Mouse (Mus musculus) heart, embryonic 14.5 days (tissue): ENCODE results near the gene Rere. TPM values are rescaled to one million over a fixed set of nuclear protein-coding genes. Genes with fewer than 3 reads are reported as not detected.

Source experiments
- ATAC-seq: fragments of 200-750 bp; cut with Nextera tagmentation; 2 replicates; pipeline ENCODE4 v1.8.0; 2017; ENCODE audit warnings: low read depth, moderate TSS enrichment; ENCODE audit not compliant: insufficient number of reproducible peaks, insufficient read depth, low FRiP score
- H3K27ac ChIP-seq, 2 experiments: fragments of 200-500 bp in 1 of 2; fragments of 300-500 bp in 1 of 2; sonication (generic) in 1 of 2; replicated peaks in 1 of 2; 2 replicates each; pipeline ENCODE4 v1.5.1; 2012 to 2014; ENCODE audit warnings: low read depth in 2 of 2, low read length in 2 of 2, control low read depth in 1 of 2, mild to moderate bottlenecking in 1 of 2, mixed read lengths in 1 of 2; ENCODE audit not compliant: control insufficient read depth in 1 of 2, insufficient read depth in 1 of 2
- H3K27me3 ChIP-seq: fragments of 300-500 bp; sonication (generic); 2 replicates; pipeline ENCODE4 v1.6.1; 2014; ENCODE audit warnings: mild to moderate bottlenecking, low read length, control low read depth; ENCODE audit not compliant: control insufficient read depth, insufficient read depth
- H3K36me3 ChIP-seq: fragments of 300-500 bp; sonication (generic); 2 replicates; pipeline ENCODE4 v1.6.1; 2014; ENCODE audit warnings: mild to moderate bottlenecking, control low read depth, low read length, mixed read lengths; ENCODE audit not compliant: control insufficient read depth, insufficient read depth
- H3K4me1 ChIP-seq, 2 experiments: fragments of 200-500 bp in 1 of 2; fragments of 300-500 bp in 1 of 2; sonication (generic) in 1 of 2; 2 replicates each; pipeline ENCODE4 v1.6.1; 2012 to 2014; ENCODE audit warnings: low read length in 2 of 2, control low read depth in 1 of 2, mixed read lengths in 1 of 2; ENCODE audit not compliant: control insufficient read depth in 2 of 2, insufficient read depth in 2 of 2
- H3K4me2 ChIP-seq: fragments of 300-500 bp; sonication (generic); 2 replicates; pipeline ENCODE4 v1.6.1; 2014; ENCODE audit warnings: mild to moderate bottlenecking, low read length
- H3K4me3 ChIP-seq, 2 experiments: fragments of 200-500 bp in 1 of 2; fragments of 300-500 bp in 1 of 2; sonication (generic) in 1 of 2; 2 replicates each; pipeline ENCODE4 v1.5.1; 2012 to 2014; ENCODE audit warnings: low read length in 2 of 2, mild to moderate bottlenecking in 2 of 2, control low read depth in 1 of 2, low read depth in 1 of 2, moderate library complexity in 1 of 2; ENCODE audit not compliant: control insufficient read depth in 1 of 2, insufficient read depth in 1 of 2
- H3K9ac ChIP-seq: fragments of 300-500 bp; sonication (generic); 2 replicates; pipeline ENCODE4 v1.6.1; 2014; ENCODE audit warnings: mild to moderate bottlenecking, low read length
- H3K9me3 ChIP-seq: fragments of 300-500 bp; sonication (generic); 2 replicates; pipeline ENCODE4 v1.6.1; 2016; ENCODE audit warnings: low read length, control low read depth; ENCODE audit not compliant: control insufficient read depth
- WGBS: fragments of 180-500 bp; shearing (Covaris S2); extraction: QIAGEN DNeasy Blood & Tissue Kit; methylation state at CpG from one replicate; pipeline ENCODE4 v1.1.7; 2014; 5-methylcytosine and 5-hydroxymethylcytosine counted together
- polyA plus RNA-seq: library from polyadenylated mRNA; unstranded; fragments of >200 nt; fragmentation: Nextera tagmentation; extraction: Ambion mirVana; gene quantifications from 2 replicates; pipeline ENCODE4 v1.2.1, GENCODE M21; 2014

The Rere gene
- polyA plus RNA-seq, 1 experiment from 2014 or later = 28.5 TPM

DNA sequence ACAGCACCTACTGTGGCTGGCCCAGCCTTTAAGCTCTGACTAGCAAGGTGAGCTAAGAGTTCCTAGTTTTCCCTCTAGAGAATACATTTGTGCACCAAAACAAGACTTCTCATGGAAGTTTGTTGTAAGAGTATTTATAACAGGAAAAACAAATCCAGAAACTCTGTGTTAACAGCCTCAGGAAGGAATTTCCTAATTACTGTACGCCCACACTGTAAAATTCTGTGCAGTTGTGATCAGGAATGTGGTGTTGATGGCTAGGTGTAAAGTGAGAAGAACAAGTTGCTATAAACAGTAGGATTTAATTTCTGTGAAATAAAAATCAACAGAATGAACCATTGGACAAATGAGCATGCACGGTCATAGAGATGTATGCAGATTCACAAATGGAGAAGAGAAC lies 83.3 kb downstream of the Rere start:
- H3K4me2 ChIP-seq = no peak overlapping the region
- no peaks in the 10 kb centered on the region for H3K27me3 ChIP-seq
- H3K9me3 ChIP-seq = no peaks in the 10 kb centered on the region
- no peak overlapping the region for H3K4me3 ChIP-seq
- H3K36me3 ChIP-seq = no peaks in the 10 kb centered on the region
- H3K9ac ChIP-seq = no peak overlapping the region
- WGBS = 77% methylated on average over 2 of the region's 2 CpGs
- peaks cover 5 to 38% of the 10 kb centered on the region in 2 experiments for H3K4me1 ChIP-seq
- no peak for ATAC-seq
- H3K27ac ChIP-seq = no peak overlapping the region

DNA sequence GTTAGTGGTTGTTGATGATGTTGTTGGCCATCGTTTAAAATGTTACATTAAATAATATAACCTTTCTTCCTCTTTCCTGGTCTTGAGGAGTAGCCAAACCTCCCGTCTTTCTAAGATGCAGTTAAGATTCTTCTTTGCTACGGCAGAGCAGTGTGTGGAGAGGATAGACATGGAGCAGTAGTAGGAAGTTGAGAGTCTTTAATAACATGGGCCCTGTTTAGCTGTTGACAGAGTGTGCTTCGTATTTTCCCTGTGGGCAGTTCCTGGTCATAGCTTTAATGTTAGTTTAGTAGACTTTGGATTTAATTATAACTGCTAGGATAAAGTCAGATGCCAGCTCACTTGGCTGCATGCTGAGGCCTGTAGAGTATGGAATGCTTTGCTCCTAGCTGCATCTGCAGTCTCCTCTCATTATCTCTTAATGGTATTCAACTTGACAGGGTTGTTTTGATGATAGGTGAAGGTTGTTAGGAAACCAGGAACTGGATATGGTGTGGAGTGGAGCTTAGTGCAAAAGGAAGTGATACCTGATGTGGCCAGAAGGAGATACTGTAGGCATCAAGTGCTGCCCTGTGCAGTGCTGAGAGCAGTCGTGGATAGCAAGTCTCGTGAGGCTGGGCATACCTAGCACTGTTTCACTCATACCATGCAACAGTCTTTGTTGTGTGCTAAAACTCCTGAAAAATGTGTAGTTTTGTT lies 85.2 kb downstream of the Rere start:
- peak overlapping the region; percentile 26 to 73; a peak in 3 of 4 replicates for H3K27ac ChIP-seq
- peaks cover 10 to 54% of the 10 kb centered on the region in 2 experiments for H3K4me1 ChIP-seq
- no peaks in the 10 kb centered on the region for H3K27me3 ChIP-seq
- H3K9me3 ChIP-seq = no peaks in the 10 kb centered on the region
- no peaks in the 10 kb centered on the region for H3K36me3 ChIP-seq
- H3K4me2 ChIP-seq = peak overlapping the region; percentile 48
- peak overlapping the region; percentile 39; the same call in 1 of the 2 replicates for H3K9ac ChIP-seq
- 17% methylated on average over 6 of the region's 6 CpGs for WGBS
- peak; percentile 82 for ATAC-seq
- H3K4me3 ChIP-seq = 0 out of 4 replicates have a peak overlapping the region, but pooled peaks of 1 of the 2 experiments have one; percentile 2

DNA sequence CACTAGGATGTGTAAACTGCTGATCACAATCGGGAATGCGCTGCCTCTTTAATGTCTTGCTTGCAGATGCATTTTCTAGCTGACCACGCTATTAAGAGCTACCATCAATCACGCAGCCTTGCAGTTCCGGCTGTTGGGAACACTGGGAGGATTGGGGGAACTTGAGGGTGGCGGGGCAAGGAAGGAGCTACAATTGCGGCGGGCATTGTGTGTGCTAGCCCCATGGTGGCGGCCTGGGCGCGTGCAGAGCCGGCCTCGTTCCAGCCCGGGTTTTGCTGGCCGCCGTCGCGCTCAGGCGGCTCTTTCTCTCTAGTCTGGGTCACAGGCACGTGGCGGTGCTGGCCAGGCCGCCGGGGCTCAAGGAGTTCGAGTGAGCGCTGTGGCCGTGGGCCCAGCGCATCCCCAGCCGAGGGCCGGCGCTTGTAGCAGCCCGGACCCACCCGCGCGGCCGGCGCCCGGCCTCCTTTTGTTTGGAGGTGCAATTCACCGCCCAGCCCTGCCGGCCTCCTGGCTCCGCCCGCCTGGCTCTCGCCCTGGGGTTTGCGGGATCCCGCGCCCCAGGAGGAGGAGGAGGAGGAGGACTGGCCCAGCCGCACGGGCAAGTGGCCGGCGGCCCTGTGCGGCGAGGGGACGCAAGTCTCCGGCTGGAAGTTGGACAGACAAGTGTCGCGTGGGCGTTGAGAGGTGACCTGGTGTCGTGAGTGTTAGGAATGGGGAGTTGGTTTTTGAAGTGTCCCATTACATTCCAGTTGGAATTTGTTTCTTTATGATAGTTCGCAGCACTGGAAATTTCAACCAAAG lies 90.3 kb downstream of the Rere start:
- ATAC-seq = peak; percentile 66
- Histone ChIP-seq H3K27ac (peak overlapping the region; percentile 62 to 92), H3K4me2 (peak overlapping the region; percentile 94), H3K36me3 (no peaks in the 10 kb centered on the region), H3K4me1 (peaks cover 22 to 69% of the 10 kb centered on the region in 2 experiments), H3K9ac (peak overlapping the region; percentile 84), H3K9me3 (no peaks in the 10 kb centered on the region), H3K4me3 (peak overlapping the region; percentile 52 to 70), H3K27me3 (no peaks in the 10 kb centered on the region)
- 1% methylated on average over 57 of the region's 58 CpGs for WGBS

DNA sequence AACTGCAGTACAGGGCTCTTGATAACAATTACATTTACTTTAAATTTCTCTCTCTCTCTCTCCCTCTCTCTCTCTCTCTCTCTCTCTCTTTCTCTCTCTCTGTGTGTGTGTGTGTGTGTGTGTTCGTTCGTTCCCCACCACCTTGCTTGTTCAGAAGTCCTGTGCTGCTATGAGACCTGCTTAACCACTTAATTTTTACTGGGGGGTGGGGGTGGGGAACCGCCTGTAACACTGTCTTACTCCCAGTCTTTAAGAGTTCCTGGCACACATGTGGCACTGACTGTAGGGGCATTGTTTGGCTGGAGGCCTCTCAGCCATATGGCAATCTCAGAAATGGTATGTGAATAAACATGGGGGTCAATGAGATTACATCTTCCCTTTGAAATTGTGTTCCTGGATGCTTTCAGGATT lies 91.2 kb downstream of the Rere start:
- no peaks in the 10 kb centered on the region for H3K9me3 ChIP-seq
- peak overlapping the region; percentile 94 for H3K4me2 ChIP-seq
- H3K36me3 ChIP-seq = no peaks in the 10 kb centered on the region
- no peak for ATAC-seq
- 14% methylated on average over 3 of the region's 3 CpGs for WGBS
- peaks cover 22 to 64% of the 10 kb centered on the region in 2 experiments for H3K4me1 ChIP-seq
- H3K4me3 ChIP-seq = peak overlapping the region; percentile 24 to 70
- H3K27me3 ChIP-seq = no peaks in the 10 kb centered on the region
- peak overlapping the region; percentile 22 to 92; a peak in 2 of 4 replicates for H3K27ac ChIP-seq
- peak overlapping the region; percentile 84 for H3K9ac ChIP-seq

DNA sequence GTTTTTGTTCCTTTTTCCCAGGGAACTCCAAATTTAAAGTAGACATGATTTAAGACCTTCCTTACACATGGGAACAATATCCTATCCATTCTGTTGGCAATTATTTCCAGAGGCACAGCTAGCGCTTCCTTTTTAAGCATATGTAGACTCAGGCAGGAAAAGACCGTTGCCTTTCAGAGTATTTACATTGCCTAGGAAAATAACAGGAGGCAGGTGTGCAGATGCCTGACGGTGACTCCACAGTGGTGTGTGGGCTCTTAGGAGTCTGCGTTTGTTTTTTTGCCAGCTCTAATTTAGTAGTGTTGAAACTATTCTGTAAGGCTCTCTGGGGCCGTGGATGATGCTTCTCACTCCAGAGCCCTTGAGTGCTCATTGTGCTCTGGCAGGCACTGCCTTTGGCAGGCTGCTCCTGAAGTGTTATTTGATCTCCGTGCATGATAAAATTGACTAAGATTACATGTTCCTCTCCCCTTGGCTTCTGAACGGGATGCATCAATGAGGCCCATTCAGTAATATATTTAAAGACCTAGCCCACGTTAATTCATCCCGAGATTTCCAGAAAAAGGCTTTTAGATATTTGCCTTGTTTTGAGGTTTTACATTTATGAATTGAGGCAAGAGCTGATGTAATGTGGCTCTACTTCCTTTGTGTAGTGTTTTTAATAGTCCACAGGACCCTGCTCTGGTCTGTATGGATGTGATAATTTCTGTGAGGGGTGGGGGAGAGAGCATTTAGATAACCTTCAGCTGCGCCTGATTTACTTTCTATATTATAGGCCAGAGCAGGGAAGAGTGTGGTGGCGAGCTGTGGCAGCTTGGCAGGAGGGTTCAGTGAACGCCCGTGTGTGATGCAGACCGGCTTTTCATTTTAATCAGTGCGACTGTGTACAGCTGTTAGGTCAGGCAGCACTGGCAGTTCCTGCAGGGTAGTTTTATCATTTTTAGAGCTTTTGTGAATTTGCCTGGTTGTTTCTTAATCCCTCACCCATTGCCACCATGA lies 92.0 kb downstream of the Rere start:
- ATAC-seq = 0 out of 2 replicates have a peak, but pooled peaks have one; percentile 20
- Histone ChIP-seq H3K36me3 (no peaks in the 10 kb centered on the region), H3K4me2 (peak overlapping the region; percentile 94), H3K4me1 (peaks cover 22 to 70% of the 10 kb centered on the region in 2 experiments), H3K27me3 (no peaks in the 10 kb centered on the region), H3K9ac (peak overlapping the region; percentile 84), H3K9me3 (no peaks in the 10 kb centered on the region), H3K4me3 (peak overlapping the region; percentile 7 to 70; a peak in 3 of 4 replicates), H3K27ac (peak overlapping the region; percentile 36 to 92)
- WGBS = 5% methylated on average over 15 of the region's 15 CpGs

DNA sequence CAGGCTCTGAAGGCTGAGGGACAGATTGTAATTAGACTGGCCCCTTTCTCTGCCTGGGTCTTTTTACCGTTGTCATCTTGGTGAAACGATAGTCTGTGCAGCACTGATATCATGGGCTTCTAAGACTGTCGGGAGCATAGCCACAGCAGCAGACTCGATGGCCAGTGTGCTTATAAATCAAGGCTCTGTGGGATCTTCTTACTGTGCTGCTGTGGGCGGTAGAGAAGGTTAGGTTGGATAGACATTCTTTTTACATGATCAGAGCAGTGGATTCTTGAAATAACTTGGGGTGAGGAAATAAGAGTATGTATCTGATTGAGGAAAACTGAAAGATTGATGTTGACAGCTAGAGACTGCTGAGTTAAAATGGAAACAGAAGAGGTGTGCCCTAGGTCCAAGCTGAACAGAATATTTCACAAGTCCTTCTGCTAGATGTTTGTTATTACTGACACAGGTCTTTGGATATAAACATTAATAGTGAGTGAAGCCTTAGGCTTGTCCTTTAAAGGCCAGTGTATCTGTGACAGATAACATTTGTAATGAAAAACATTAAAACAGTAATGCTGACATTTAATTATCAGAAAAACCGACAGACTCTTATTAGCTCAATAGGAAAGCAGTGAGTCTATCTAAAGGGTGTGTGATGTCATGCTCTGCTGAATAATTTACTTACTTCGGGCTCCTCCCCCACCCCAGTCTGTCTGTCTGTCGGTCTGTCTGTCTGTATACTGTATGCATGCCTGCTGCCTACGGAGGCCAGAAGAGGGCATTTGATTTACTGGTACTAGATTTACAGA lies 93.4 kb downstream of the Rere start:
- Histone ChIP-seq H3K4me3 (no peak overlapping the region), H3K27ac (peak overlapping the region; percentile 4 to 10; a peak in 1 of 4 replicates), H3K9ac (peak overlapping the region; percentile 14; the same call in 1 of the 2 replicates), H3K27me3 (no peaks in the 10 kb centered on the region), H3K4me2 (peak overlapping the region; percentile 94), H3K36me3 (no peaks in the 10 kb centered on the region), H3K4me1 (peaks cover 28 to 75% of the 10 kb centered on the region in 2 experiments), H3K9me3 (no peaks in the 10 kb centered on the region)
- WGBS = 22% methylated on average over 9 of the region's 9 CpGs
- no peak for ATAC-seq
